Mouse (Mus musculus) kidney, adult 8-10 months (tissue): ENCODE data around the gene Grid2.

Source experiments
- DNase-seq, 2 experiments: peaks; one replicate each; pipeline ENCODE4 v3.0.0; 2022

Gene Grid2

GRCm38 (mm10) chr6:64733311-64733710, 1477.6 kb downstream of the Grid2 start:
- no peak for DNase-seq

- DNase-seq = no peak
Measured at GRCm38 (mm10) chr6:64734441-64735320, 1479.0 kb downstream of the Grid2 start.

- DNase-seq = no peak
Measured at GRCm38 (mm10) chr6:64736317-64736716, 1480.6 kb downstream of the Grid2 start.

- DNase-seq = no peak
Measured at GRCm38 (mm10) chr6:64742915-64743489, 1487.3 kb downstream of the Grid2 start.
